Mouse (Mus musculus): ENCODE results near the gene Gm49355. TPM values are rescaled to one million over a fixed set of nuclear protein-coding genes. Genes with fewer than 3 reads are reported as not detected.

Gene Gm49355
- total RNA-seq (2012; rRNA removed) (0.08 TPM in 2 replicates), total RNA-seq (2014; rRNA removed) (0.26 and 0.39 TPM in 2 replicates), polyA plus RNA-seq (2012; ENCODE audit: insufficient read length, low read depth) (0.16 and 0.23 TPM in 2 replicates)

DNA sequence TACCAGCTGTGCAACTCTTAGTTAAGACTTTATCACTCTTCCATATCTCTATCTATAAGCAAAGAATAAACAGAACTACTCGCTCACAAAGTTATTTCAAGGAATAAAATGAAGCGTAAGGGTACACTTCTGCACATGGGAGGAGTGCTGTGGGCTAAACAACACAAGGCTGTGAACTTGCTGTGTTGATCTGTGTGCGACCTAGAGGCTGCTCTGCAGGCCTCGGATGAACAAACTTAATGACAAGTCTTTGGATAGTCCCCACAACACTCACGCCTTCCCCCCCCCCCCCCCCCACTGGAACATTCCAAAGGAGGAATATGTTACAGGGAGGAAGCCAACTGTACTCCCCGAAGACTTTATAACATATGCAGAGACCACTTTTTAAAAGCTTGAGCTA, at the start of gene Gm49355:
Gm49355 (plus strand) TSS at position 336 of the 400 bp plus-strand sequence.
- Histone ChIP-seq H3K9ac (ENCODE audit: insufficient read depth, low read depth) (peak within 1 kb of the TSS; percentile 95), H3K27ac (ENCODE audit: insufficient read depth, low read depth) (peak within 1 kb of the TSS; percentile 67), H3K36me3 (replicated peaks in 1 of 2; ENCODE audit: control insufficient read depth in 1 of 2, insufficient read depth in 1 of 2, low read length in 1 of 2) (peaks cover 0 to 11% of the 10 kb centered on the region in 2 experiments), H3K79me2 (replicated peaks; ENCODE audit: control insufficient read depth, extremely low read depth, insufficient read depth, poor library complexity, severe bottlenecking) (no peaks in the 10 kb centered on the region), H3K4me3 (replicated peaks in 1 of 3; ENCODE audit: low read depth in 2 of 3, low read length in 2 of 3, poor library complexity in 1 of 3) (peak within 1 kb of the TSS; percentile 75 to 97 (median 82)), H3K27me3 (replicated peaks) (no peaks in the 10 kb centered on the region), H3K4me2 (ENCODE audit: insufficient read depth, low read depth, poor library complexity, severe bottlenecking) (peak within 1 kb of the TSS; percentile 53), H3K9me3 (replicated peaks; ENCODE audit: low read length) (no peaks in the 10 kb centered on the region), H3K4me1 (ENCODE audit: control insufficient read depth in 1 of 2, insufficient read depth in 2 of 2) (peaks cover 2 to 19% of the 10 kb centered on the region in 2 experiments; a peak in 2 of 4 replicates)
- TF ChIP-seq SIN3A (IDR thresholded peaks at IDR 0.05; ENCODE audit: low read length) (no peak), BHLHE40 (IDR thresholded peaks at IDR 0.05; ENCODE audit: low read depth, low read length) (no peak), MAFK (IDR thresholded peaks at IDR 0.05; ENCODE audit: insufficient replicate concordance, low read length) (no peak), POLR2AphosphoS2 (IDR thresholded peaks at IDR 0.05; ENCODE audit: low read depth, low read length) (no peak), CTCF (conservative IDR thresholded peaks at IDR 0.05 in 1 of 2, IDR thresholded peaks at IDR 0.05 in 1 of 2; ENCODE audit: low read depth in 2 of 2, low read length in 2 of 2) (no peak), JUN (IDR thresholded peaks at IDR 0.05; ENCODE audit: insufficient read depth, low read depth, low read length) (no peak), RCOR1 (conservative IDR thresholded peaks at IDR 0.05; ENCODE audit: low read depth, low read length) (no peak), MAZ (IDR thresholded peaks at IDR 0.05; ENCODE audit: low read depth, low read length) (no peak)
- dilution Hi-C loops (cut with MboI; ENCODE audit: extremely low pct_ligation_motif_present, extremely low pct_unique_long_range_greater_than_20kb, low sequenced_read_pairs): no loop called here
- DNase-seq (ENCODE audit: extremely low read depth): no peak
- in situ Hi-C loops (cut with MboI; ENCODE audit: low pct_ligation_motif_present, low pct_unique_long_range_greater_than_20kb, low sequenced_read_pairs): no loop called here

DNA sequence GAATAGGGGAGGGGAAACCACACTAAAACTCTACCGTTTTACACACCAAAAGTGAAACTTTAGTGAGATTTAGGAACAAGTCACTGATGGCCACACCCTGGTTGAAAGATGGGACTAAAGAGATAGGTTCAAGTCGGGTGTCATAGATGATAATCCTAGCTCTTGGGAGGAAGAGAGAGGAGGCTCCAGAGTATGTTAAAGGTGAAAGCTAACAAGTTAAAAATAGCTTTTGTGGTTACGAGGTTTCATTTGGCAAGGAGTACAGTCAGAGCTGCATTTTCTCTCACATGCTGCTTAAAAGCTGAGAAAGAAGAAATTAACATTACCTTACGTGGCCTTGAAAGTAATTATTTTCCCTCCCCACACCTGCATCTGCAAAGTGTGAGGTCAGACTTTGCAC, 40.0 kb upstream of the Gm49355 start:
- TF ChIP-seq ETS1 (conservative IDR thresholded peaks at IDR 0.05; ENCODE audit: low read depth, low read length) (0 out of 2 replicates have a peak, but pooled peaks have one; percentile 24), USF1 (IDR thresholded peaks at IDR 0.05; ENCODE audit: low read depth, low read length) (no peak), BHLHE40 (IDR thresholded peaks at IDR 0.05; ENCODE audit: low read depth, low read length) (peak; percentile 85), ZC3H11A (IDR thresholded peaks at IDR 0.05; ENCODE audit: low read depth, low read length) (no peak), JUND (conservative IDR thresholded peaks at IDR 0.05; ENCODE audit: low read depth, low read length) (peak; percentile 26), MYC (IDR thresholded peaks at IDR 0.05; ENCODE audit: low read depth, low read length) (no peak), JUN (IDR thresholded peaks at IDR 0.05; ENCODE audit: insufficient read depth, low read depth, low read length) (peak; percentile 19; the same call in 1 of the 2 replicates), MEF2A (IDR thresholded peaks at IDR 0.05; ENCODE audit: borderline replicate concordance, low read depth, low read length) (peak; percentile 66)
- dilution Hi-C loops (cut with MboI; ENCODE audit: extremely low pct_ligation_motif_present, extremely low pct_unique_long_range_greater_than_20kb, low sequenced_read_pairs) (no loop called here), in situ Hi-C loops (cut with MboI; ENCODE audit: low pct_ligation_motif_present, low pct_unique_long_range_greater_than_20kb, low sequenced_read_pairs) (no loop called here)
- H3K9me3 ChIP-seq (replicated peaks; ENCODE audit: low read length): no peaks in the 10 kb centered on the region
- H3K79me2 ChIP-seq (replicated peaks; ENCODE audit: control insufficient read depth, extremely low read depth, insufficient read depth, poor library complexity, severe bottlenecking): no peaks in the 10 kb centered on the region
- no peaks in the 10 kb centered on the region for H3K36me3 ChIP-seq (replicated peaks in 1 of 2; ENCODE audit: control insufficient read depth in 1 of 2, insufficient read depth in 1 of 2, low read length in 1 of 2)
- no peaks in the 10 kb centered on the region for H3K27me3 ChIP-seq (replicated peaks)
- peaks cover 5 to 20% of the 10 kb centered on the region in 2 experiments; a peak in 3 of 4 replicates for H3K4me1 ChIP-seq (ENCODE audit: control insufficient read depth in 1 of 2, insufficient read depth in 2 of 2)
- no peak overlapping the region for H3K4me3 ChIP-seq (replicated peaks in 1 of 3; ENCODE audit: low read depth in 2 of 3, low read length in 2 of 3, poor library complexity in 1 of 3)
- H3K27ac ChIP-seq (ENCODE audit: insufficient read depth, low read depth): no peak overlapping the region
- DNase-seq (ENCODE audit: extremely low read depth): peak; percentile 55
- no peak overlapping the region for H3K9ac ChIP-seq (ENCODE audit: insufficient read depth, low read depth)
- H3K4me2 ChIP-seq (ENCODE audit: insufficient read depth, low read depth, poor library complexity, severe bottlenecking): peak overlapping the region; percentile 89
